ENCODE assay signal across 1 mouse cellular context in the genomic region with DNA sequence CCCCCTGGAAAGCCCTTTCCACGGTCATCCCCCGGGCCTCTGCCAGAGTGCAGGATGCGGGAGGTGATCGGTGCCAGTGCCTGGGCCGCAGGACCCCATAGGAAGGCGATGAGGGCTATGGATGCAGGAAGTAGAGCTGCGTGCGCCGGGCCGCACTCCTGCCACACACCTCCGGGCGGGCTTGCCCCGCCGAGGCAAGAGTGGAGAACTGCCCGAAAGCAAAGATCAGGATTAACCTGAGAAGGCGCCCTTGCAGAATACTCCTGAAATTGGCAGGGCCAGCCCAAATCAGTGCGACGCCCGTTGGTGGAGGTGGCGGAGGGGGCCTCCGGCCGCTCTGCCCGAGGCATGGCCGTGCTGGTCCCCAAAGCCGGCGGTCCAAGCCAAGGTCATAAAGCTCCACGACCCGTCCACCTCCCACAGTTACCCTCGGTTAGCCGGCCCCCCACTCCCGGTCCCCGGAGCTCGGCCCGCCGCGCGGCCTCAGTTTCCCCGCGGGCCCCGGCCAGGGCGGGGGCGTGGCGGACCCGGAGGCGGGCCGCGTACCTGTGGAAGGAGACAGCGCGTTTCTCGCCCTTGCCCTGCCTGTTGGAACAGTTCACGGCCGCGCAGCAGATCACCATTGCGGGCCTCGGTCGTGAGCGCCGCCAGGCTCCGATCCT.
TF ChIP-seq lines count a peak whose summit lies in the region.

No protein-coding gene starts in this region.

TF ChIP-seq in MEL, 35 proteins besides CTCF, POLR2A, EP300 and RAD21:
- TF ChIP-seq E2F4 (IDR thresholded peaks at IDR 0.05; ENCODE audit: borderline replicate concordance, low read depth, low read length) = no peak
- 0 out of 2 replicates have a peak, but pooled peaks have one; percentile 54 for TF ChIP-seq UBTF (IDR thresholded peaks at IDR 0.05; ENCODE audit: borderline replicate concordance, insufficient read depth, low read depth, low read length)
- peak; percentile 80; the same call in 1 of the 2 replicates for TF ChIP-seq SIN3A (IDR thresholded peaks at IDR 0.05; ENCODE audit: low read length)
